Mouse (Mus musculus) right cerebral cortex, postnatal 4 days (tissue): ENCODE measurements around the gene Neurl3.

ENCODE experiments used
- DNase-seq: peaks from one replicate; pipeline ENCODE4 v3.0.0-alpha.2; 2022

Gene Neurl3

DNA sequence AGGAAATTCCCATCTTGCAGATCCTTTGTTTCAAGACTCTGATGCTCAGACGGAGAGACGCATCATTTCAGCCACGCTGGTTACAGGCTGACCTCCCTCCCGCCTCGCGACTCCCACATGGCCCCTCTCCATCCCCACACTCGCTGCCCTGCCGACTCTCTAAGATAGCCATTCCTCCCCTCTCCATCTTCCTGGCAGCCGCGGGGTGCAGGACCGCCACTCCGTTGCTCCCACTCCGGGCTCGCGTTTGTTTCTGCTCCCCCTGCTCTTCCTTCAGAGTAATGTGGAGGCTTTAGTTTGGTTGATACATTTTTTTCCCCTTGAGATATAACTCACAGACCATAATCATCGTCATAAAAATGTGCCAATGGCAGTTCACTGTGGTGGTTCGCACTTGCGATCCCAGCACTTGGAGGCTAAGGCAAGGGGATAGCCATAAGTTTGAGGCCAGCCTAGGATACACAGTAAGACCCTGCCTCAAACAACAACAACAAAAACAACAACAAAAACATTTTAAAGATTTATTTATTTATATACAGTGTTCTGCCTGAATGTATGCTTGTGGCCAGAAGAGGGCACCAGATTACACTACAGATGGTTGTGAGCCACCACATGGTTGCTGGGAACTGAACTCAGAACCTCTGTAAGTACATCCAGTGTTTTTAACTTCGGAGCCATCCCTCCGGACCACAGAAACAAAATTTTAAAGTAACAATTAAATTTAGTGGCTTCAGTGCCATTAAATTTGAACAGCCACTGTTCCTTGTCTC, 18.4 kb downstream of the Neurl3 start:
- no peak for DNase-seq

DNA sequence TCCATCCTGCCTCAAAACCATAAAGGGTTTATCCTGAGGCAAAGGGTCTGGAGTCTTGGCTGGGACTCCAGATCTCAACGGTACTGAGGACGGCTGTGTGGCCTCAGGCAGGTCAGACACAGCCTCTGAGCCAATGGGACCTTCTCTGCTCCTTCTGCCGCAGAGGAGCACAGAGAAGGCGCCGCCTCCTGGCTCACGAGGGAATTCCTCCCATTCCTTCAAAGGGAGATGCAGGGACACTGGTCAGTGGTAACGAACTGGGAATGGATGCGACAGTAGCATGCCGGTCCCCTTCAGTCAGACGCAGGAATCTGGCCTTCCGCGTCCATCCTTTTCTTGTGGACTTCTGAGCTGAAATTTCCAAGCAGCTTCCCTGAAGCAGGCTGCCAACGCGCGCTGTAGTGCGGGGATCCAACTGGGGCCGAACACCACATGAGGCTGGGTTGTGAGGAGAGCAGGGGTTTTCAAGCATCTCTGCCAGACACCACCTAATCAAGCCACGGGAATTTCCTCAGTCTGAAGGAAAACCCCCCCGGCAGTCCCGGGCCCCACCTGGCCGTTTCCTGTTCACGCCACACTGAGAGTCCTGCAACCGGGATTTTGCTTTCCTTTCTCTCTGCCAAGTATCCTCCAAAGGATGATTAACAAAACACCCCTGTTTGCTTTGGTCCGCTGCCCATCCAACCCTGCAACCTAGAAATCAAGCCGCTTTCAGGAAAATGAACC, 19.7 kb downstream of the Neurl3 start:
- peak; percentile 40 for DNase-seq

DNA sequence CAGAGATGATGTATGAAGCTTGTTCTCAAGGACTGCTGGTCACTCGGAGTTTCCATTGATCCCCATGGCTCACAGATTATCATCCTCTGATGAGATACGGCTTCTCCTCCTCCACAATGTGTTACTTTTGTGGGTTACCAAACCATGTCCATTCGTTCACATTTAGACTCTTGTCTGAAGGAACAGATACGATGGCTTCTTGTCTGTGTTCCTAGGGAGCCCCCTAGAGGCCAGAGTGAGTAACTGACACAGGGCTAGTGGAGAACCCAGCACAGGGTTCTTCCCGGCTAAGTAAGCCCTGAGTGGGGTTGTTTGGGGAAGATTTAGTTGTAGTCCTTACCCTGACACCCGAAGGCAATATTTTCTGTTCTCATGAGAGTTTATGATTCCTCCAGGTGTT, 21.7 kb downstream of the Neurl3 start:
- DNase-seq = peak; percentile 40

DNA sequence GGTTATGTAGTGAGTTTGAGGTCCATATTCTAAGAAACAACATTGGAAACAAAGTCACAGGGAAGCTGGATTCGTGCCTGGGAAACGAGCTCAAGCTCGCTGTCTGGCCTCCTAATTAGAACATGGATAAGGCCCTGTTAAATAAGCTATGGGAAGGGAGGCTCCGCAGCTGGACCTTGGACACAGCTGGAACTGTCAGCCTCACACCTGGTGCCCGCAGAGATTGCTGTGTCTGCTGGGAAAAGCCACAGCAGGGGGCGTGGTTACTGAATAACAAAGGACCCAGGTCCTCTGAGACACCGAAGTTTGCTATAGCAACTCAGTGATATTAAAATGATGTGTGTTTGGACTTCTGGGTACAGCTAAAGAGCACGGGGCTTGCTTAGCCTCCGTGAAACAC, 23.1 kb downstream of the Neurl3 start:
- DNase-seq = no peak

DNA sequence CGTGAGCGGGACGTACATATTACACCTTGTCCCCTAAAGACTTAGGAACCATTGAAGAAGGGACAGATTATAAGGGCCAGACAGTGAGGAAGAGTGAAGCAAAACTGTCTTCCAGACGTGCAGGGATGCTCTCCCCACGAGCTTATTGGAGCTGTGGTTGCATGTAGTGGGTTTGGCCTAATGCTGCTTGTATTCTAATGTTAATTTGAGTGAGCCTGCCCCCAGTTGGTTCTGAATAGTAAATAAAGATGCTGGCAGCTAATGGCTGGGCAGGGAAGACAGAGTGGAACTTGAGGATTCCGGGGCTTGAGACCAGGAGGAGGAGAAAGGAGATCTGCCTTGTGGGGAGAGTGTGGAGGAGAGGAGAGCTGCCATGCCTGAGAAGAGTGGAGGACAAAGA, 27.8 kb downstream of the Neurl3 start:
- no peak for DNase-seq

DNA sequence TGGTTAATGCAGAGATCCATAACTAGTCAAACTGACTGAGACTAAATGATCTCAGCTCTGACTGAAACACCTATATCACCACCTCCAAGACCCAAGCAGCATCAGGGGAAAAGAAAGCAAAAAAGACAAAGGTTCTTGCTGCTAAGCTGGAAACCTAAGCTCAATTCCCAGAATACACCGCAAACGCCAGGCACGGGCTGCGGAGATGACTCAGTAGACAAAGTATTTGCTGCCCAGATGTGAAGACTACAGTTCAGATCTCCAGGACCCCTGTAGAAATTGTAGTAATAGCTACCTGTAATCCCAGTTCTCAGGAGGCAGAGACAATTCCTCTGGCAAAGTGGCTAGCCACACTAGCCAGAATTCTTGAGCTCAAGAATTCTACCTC, 29.7 kb downstream of the Neurl3 start:
- DNase-seq = no peak

DNA sequence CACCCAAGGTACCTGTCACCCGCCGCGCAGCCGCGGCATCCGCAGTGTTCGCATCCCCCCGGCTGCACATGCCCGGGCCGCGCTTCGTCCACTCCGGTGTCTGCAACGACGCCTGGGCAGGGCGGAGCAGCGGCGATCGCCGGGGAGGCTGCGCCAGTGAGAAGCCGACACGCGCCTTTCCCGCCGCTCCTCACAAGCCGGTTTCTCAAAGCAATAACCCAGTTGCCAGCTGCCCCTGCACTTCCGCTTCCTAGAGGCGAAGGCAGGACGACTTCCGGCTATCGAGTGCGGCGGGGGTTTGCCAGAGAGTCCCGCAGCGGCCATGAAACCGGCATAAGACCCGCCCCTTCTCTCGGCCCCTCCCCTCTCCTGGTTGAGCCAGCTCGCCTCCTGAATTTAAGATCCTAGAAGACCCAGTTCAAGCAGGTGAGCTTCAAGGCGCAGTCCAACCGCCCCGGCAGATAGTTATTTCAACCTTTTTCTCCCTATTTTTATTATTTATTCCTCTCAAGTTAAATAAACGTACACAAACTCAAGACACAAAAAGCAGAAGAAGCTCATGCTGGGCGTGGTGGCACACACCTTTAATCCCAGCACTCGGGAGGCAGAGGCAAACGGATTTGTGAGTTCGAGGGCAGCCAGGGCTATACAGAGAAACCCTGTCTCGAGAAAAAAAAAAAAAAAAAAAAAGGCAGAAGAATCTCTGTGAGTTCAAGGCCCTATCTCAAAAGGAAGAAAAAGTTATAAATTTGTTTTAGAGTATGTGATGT, 30.2 kb downstream of the Neurl3 start, which contains the start of gene Uggt1:
Gene Uggt1, minus strand, starts transcription at position 663 of the 770 bp plus-strand sequence.
- DNase-seq = peak; percentile 86

DNA sequence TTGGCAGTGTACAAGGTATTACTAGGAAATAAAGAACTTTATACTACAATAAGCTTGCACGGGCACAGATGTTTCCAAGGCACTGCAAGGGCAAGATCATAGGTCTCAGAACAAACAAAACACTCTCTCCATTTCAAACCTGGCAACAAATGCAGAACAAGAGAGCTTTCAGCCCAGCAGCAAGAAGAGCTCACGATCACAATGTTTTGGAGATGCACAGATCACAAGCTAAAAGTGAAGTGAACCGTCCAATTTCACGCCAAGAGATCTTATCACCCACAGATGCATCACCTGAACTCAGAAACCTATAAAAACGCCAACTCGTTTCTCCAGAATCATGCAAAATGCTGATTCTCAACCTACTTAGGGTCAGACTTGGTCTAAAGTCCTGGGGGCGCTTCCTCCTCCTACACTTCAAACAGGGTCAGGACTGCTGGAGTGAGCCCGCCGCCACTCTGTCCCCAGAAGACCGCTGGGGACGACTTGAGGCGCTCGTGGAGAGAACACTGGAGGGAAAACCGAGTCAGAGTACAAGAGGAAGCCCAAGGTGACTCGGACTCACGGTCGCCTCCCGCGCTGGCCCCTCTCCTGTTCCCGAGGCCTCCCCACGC, 30.9 kb downstream of the Neurl3 start:
- no peak for DNase-seq

DNA sequence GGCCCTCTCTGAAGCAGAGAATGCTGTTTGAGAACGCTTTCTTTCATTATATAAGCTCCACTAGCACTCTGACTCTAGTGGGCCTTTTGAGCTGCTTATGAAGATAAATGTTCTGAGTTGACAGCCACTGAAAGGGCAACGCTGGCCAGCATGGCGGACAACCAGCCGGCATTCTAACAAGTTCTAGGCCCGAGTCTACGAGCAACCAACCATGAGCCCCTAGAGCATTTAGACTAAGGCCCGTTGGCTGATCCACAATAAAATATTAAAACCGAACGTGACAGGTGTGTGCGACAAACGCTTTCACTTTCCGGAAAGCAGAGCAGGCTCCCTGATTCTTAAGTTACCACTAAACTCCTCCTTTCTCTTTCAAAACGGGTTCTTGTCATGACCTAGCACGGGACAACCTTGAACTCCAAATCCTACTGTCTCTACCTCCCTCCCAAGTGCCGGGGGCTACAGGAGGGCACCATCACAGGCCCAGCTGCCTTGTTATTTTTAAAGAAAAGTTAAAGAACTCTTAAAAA, 32.5 kb downstream of the Neurl3 start:
- no peak for DNase-seq

DNA sequence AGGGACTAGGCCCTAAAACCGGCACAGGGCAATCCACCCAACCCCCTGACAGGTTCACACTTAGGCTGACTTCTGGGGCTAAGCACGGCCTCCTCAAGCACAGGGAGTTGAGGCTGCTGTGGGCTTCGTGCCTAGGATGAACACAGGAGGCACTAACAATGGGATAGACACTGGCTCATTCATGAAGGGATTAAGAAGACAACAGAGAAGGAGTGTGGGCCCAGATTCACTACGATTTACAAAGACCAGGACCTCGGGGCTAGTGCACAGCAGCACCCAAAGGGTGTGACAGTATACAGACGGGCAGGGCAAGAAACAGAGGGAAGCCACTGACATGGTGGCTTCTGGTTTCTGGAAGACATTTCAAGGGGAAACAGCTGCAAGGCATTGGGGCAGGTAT, 34.3 kb downstream of the Neurl3 start:
- DNase-seq = no peak

DNA sequence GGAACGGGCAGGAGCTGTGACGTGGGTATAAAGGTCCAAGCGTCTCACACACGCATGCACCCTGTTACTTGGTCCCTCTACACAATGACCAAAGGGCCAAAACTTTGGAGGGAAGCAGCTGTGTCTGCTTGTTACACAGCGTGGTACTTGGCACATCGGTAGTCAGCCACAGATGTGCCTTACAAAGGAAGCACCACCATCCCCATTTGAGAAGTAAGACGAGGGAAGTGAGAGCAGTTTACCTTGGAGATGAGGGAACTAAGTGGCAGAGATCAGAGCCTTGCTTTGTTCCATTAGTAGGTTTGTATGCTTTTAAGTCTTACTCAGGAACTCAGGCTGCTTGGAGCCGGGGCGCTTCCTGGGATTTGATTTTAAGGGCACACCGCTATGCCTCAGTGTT, 35.1 kb downstream of the Neurl3 start:
- no peak for DNase-seq

DNA sequence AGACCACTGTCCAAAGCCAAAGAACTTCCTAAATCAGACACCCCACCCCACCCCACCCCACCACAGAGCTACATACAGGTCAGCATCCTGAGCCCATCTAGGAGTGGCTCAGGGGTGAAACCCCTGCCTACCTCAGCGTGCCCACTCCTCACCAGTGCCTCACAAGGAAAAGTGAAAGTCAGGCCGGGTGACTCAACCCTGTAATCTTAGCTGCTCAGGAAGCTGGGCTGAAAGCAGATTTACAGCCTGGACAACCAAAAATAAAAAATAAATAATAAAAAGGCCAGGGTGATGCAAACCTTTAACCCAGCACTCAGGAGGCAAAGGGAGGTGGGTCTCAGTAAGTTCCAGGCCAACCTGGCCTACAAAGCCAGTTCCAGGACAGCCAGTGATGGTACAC, 38.6 kb downstream of the Neurl3 start:
- no peak for DNase-seq

DNA sequence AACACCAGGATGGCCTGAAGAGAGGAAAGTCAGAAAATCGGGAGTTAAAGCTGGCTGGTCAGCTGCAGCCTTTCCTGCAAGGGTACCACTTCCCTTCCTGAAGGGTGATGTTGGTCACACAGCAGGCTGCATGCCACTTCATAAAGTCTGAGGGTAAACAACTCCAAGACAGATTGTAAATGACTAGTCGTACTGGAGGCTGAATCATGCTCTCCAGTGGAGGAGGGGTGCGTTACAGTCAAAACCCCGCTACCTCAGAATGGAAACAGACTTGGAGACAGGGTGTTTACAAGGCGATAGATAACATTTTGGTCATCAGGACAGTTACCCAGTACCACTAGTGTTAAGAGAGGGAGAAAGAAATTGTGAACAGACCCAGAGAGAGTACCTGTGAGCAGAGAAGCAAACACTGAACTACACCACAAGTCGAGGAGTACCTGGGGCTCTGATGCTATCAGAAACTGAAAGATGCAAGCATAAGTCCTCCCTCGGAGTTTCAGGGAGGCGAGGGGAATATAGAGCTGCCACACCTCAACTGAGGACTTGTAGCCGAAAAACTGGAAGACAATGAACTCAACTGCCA, 39.3 kb downstream of the Neurl3 start:
- DNase-seq = no peak

DNA sequence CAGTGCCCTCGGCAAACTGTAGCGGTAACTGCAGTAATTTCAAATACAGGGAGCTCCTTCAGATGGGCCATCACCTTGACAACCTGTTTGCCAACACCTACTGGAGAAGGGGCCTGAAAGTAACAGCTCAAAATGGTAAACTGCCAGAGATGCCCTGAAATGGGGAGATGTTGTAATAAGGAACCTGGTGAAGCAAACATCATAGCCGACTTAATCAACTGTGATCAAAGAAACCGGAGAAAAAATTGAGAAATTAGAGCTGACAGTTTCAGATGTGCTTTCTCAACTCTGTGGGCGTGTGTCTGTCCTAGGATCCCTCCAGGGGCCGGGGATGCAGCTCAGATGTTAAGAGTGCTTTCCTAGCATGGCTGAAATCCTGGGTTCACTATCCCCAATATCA, 41.3 kb downstream of the Neurl3 start:
- DNase-seq = no peak

DNA sequence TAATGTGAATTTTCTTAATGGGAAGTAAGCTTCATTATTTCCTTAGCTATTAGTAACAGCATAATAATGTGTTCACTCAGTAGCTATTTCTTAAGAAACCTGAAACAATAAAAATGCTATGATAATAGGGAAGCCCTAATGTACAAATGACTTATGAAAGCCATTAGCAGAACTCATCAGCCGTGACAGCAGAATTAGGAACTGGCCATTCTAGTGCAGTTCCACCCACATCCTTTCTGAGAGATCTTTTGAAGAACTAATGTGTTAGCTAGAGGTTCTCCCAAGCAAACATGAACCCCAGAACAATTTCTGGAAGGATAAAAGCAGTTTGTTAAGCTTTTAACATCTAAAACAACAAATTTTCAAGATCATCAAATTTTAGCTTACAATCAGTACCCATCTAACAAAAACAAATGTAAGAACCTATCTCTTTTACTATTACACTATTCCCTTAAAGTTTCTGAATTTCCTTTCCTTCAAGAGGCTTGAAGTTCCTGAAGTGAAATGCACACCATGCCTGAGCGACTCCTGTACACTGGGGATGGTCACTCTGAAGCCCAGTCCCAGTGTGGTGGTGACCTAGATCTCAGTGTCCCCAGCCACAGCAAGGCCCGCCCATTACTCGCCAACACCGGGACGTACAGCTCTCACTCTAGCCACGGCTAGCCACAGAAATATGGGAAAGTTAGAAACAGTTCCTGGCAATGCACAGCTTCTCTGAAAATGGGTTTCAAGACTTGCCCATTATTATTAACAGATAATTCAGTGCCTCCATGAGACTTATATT, 43.4 kb downstream of the Neurl3 start:
- DNase-seq = no peak

DNA sequence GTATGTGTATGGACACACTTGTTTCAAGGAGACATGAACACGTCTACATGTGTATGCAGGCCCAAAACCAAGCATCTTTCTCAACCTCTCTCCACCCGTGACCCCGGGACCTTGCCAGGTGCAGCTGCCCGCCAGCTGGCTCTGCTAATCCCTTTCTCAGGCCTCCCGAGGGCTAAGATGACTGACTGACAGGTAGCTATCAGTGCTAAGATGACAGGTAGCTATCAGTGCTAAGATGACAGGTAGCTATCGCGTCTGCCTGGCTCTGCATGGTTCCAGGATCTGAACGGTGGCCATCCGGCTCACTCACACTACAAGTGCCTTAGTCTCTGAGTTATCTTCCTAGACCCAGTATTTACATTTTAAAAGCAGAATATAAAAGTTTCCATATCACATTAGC, 46.0 kb downstream of the Neurl3 start:
- DNase-seq = no peak

DNA sequence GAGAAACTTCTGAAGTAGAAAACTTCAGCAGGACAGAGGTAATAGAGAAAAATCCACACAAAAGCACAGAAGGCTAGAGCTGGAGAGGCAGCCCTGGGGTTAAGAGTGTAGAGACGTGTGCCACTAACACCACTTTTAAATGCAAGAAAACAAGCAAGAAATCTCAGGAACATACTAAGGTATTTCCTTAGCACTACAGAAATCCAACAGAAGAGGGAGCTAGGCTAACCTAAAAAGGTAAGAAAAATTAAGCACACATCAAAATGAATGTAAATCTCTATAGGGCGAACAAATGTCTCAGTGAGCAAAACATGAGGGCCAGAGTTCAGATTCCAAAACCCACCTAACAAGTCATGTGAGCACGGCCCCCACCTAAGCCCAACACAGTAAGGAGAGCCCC, 49.8 kb downstream of the Neurl3 start:
- DNase-seq = no peak
